Mouse (Mus musculus): ENCODE data around the gene Stk4. TPM values are rescaled to one million over a fixed set of nuclear protein-coding genes. Genes with fewer than 3 reads are reported as not detected.

Gene Stk4
- total and polyA plus RNA-seq, 3 experiments: 51.4 to 77.5 (median 64.4) TPM

GRCm38 (mm10) chr2:164114051-164114450, 43.9 kb downstream of the Stk4 start:
- Histone ChIP-seq H3K4me1 (ENCODE audit: control insufficient read depth in 1 of 2, insufficient read depth in 2 of 2) (peaks cover 0 to 3% of the 10 kb centered on the region in 2 experiments; a peak in 2 of 4 replicates), H3K79me2 (replicated peaks; ENCODE audit: control insufficient read depth, extremely low read depth, insufficient read depth, poor library complexity, severe bottlenecking) (no peaks in the 10 kb centered on the region; the same call in 1 of the 2 replicates), H3K36me3 (replicated peaks in 1 of 2; ENCODE audit: control insufficient read depth in 1 of 2, insufficient read depth in 1 of 2, low read length in 1 of 2) (peaks cover 56 to 80% of the 10 kb centered on the region in 2 experiments), H3K9me3 (replicated peaks; ENCODE audit: low read length) (no peaks in the 10 kb centered on the region), H3K4me3 (replicated peaks in 1 of 3; ENCODE audit: low read depth in 2 of 3, low read length in 2 of 3, poor library complexity in 1 of 3) (no peak overlapping the region), H3K27ac (ENCODE audit: insufficient read depth, low read depth) (no peak overlapping the region), H3K27me3 (replicated peaks) (no peaks in the 10 kb centered on the region), H3K9ac (ENCODE audit: insufficient read depth, low read depth) (no peak overlapping the region), H3K4me2 (ENCODE audit: insufficient read depth, low read depth, poor library complexity, severe bottlenecking) (no peak overlapping the region)
- dilution Hi-C loops (cut with MboI; ENCODE audit: extremely low pct_ligation_motif_present, extremely low pct_unique_long_range_greater_than_20kb, low sequenced_read_pairs) (no loop called here), in situ Hi-C loops (cut with MboI; ENCODE audit: low pct_ligation_motif_present, low pct_unique_long_range_greater_than_20kb, low sequenced_read_pairs) (no loop called here)
- no peak for TF ChIP-seq KAT2A (IDR thresholded peaks at IDR 0.05; ENCODE audit: insufficient replicate concordance, low read length)
- no peak for TF ChIP-seq CTCF (conservative IDR thresholded peaks at IDR 0.05 in 1 of 2, IDR thresholded peaks at IDR 0.05 in 1 of 2; ENCODE audit: low read depth in 2 of 2, low read length in 2 of 2)
- TF ChIP-seq ZKSCAN1 (IDR thresholded peaks at IDR 0.05; ENCODE audit: borderline replicate concordance, low read depth, low read length): no peak
- TF ChIP-seq MYC (IDR thresholded peaks at IDR 0.05; ENCODE audit: low read depth, low read length): no peak
- no peak for TF ChIP-seq BHLHE40 (IDR thresholded peaks at IDR 0.05; ENCODE audit: low read depth, low read length)
- TF ChIP-seq MAZ (IDR thresholded peaks at IDR 0.05; ENCODE audit: low read depth, low read length): no peak
- TF ChIP-seq ETS1 (conservative IDR thresholded peaks at IDR 0.05; ENCODE audit: low read depth, low read length): no peak
- no peak for TF ChIP-seq PAX5 (IDR thresholded peaks at IDR 0.05; ENCODE audit: low read length)
- TF ChIP-seq ZNF384 (IDR thresholded peaks at IDR 0.05; ENCODE audit: low read depth, low read length): no peak
- TF ChIP-seq EP300 (IDR thresholded peaks at IDR 0.05; ENCODE audit: low read length): no peak
- TF ChIP-seq ELF1 (IDR thresholded peaks at IDR 0.05; ENCODE audit: low read depth, low read length): no peak
- no peak for TF ChIP-seq TBP (conservative IDR thresholded peaks at IDR 0.05; ENCODE audit: low read depth, low read length)
- no peak for TF ChIP-seq TCF12 (IDR thresholded peaks at IDR 0.05; ENCODE audit: low read depth, low read length)
- TF ChIP-seq ZC3H11A (IDR thresholded peaks at IDR 0.05; ENCODE audit: low read depth, low read length): no peak
- no peak for TF ChIP-seq JUND (conservative IDR thresholded peaks at IDR 0.05; ENCODE audit: low read depth, low read length)
- no peak for TF ChIP-seq GABPA (IDR thresholded peaks at IDR 0.05; ENCODE audit: insufficient replicate concordance, low read depth, low read length)
- DNase-seq (ENCODE audit: extremely low read depth): no peak

GRCm38 (mm10) chr2:164115531-164115930, 45.4 kb downstream of the Stk4 start:
- no peak overlapping the region for H3K9ac ChIP-seq (ENCODE audit: insufficient read depth, low read depth)
- dilution Hi-C loops (cut with MboI; ENCODE audit: extremely low pct_ligation_motif_present, extremely low pct_unique_long_range_greater_than_20kb, low sequenced_read_pairs): no loop called here
- no peak overlapping the region for H3K4me3 ChIP-seq (replicated peaks in 1 of 3; ENCODE audit: low read depth in 2 of 3, low read length in 2 of 3, poor library complexity in 1 of 3)
- no peak for TF ChIP-seq RCOR1 (conservative IDR thresholded peaks at IDR 0.05; ENCODE audit: low read depth, low read length)
- TF ChIP-seq BHLHE40 (IDR thresholded peaks at IDR 0.05; ENCODE audit: low read depth, low read length): no peak
- TF ChIP-seq ETS1 (conservative IDR thresholded peaks at IDR 0.05; ENCODE audit: low read depth, low read length): no peak
- no peak for TF ChIP-seq ZC3H11A (IDR thresholded peaks at IDR 0.05; ENCODE audit: low read depth, low read length)
- TF ChIP-seq TBP (conservative IDR thresholded peaks at IDR 0.05; ENCODE audit: low read depth, low read length): no peak
- TF ChIP-seq IRF4 (IDR thresholded peaks at IDR 0.05; ENCODE audit: low read depth, low read length): no peak
- TF ChIP-seq UBTF (IDR thresholded peaks at IDR 0.05; ENCODE audit: low read depth, low read length): no peak
- no peaks in the 10 kb centered on the region; the same call in 1 of the 2 replicates for H3K79me2 ChIP-seq (replicated peaks; ENCODE audit: control insufficient read depth, extremely low read depth, insufficient read depth, poor library complexity, severe bottlenecking)
- no peaks in the 10 kb centered on the region for H3K9me3 ChIP-seq (replicated peaks; ENCODE audit: low read length)
- in situ Hi-C loops (cut with MboI; ENCODE audit: low pct_ligation_motif_present, low pct_unique_long_range_greater_than_20kb, low sequenced_read_pairs): loop anchor here (5.0 kb wide), 1 partner anchor 232 kb away; no protein-coding TSS in a partner anchor
- H3K4me2 ChIP-seq (ENCODE audit: insufficient read depth, low read depth, poor library complexity, severe bottlenecking): no peak overlapping the region
- H3K27ac ChIP-seq (ENCODE audit: insufficient read depth, low read depth): no peak overlapping the region
- H3K4me1 ChIP-seq (ENCODE audit: control insufficient read depth in 1 of 2, insufficient read depth in 2 of 2): peaks cover 0 to under 1% of the 10 kb centered on the region in 2 experiments; a peak in 1 of 4 replicates
- no peaks in the 10 kb centered on the region for H3K27me3 ChIP-seq (replicated peaks)
- H3K36me3 ChIP-seq (replicated peaks in 1 of 2; ENCODE audit: control insufficient read depth in 1 of 2, insufficient read depth in 1 of 2, low read length in 1 of 2): peaks cover 62 to 80% of the 10 kb centered on the region in 2 experiments
- DNase-seq (ENCODE audit: extremely low read depth): no peak
